Mouse (Mus musculus): ENCODE measurements around the gene Optn. TPM values are rescaled to one million over a fixed set of nuclear protein-coding genes. Genes with fewer than 3 reads are reported as not detected.
A peak's percentile ranks its signal among the peaks of the same experiment; 100 is the strongest.

Optn gene
- total RNA-seq, 1 experiment, result 4.6 TPM

- in situ Hi-C loops (cut with MboI; ENCODE audit: low sequenced_read_pairs in 2 of 2, unreplicated experiment in 2 of 2), result no loop called here
- H3K27ac ChIP-seq (ENCODE audit: insufficient read depth, low read depth, low read length, poor library complexity, severe bottlenecking), result no peak overlapping the region
- no peak for DNase-seq (ENCODE audit: low read depth, low spot score)
- no peak overlapping the region for H3K4me3 ChIP-seq (ENCODE audit: insufficient read depth in 1 of 2, low read depth in 1 of 2, low read length in 2 of 2, poor library complexity in 1 of 2, severe bottlenecking in 1 of 2)
- H3K9me3 ChIP-seq (ENCODE audit: control insufficient read depth, insufficient read depth, low read depth, low read length), result no peaks in the 10 kb centered on the region
- H3K9ac ChIP-seq (ENCODE audit: insufficient read depth, low read depth, low read length, poor library complexity, severe bottlenecking), result no peak overlapping the region
- TF ChIP-seq HCFC1 (IDR thresholded peaks at IDR 0.05; ENCODE audit: borderline replicate concordance, insufficient read depth, low read length) (no peak), ZC3H11A (IDR thresholded peaks at IDR 0.05; ENCODE audit: borderline replicate concordance, low read depth, low read length) (no peak), CHD2 (IDR thresholded peaks at IDR 0.05; ENCODE audit: low read depth, low read length) (no peak), MAFK (IDR thresholded peaks at IDR 0.05; ENCODE audit: insufficient read depth, low read depth, low read length) (no peak), ZNF384 (IDR thresholded peaks at IDR 0.05; ENCODE audit: low read depth, low read length) (no peak)
- H3K4me1 ChIP-seq (ENCODE audit: control insufficient read depth in 2 of 2, insufficient read depth in 2 of 2, low read length in 2 of 2, poor library complexity in 1 of 2), result no peaks in the 10 kb centered on the region
- peaks cover 69% of the 10 kb centered on the region for H3K36me3 ChIP-seq (ENCODE audit: control insufficient read depth, insufficient read depth, low read length, poor library complexity, severe bottlenecking)
Observed at GRCm38 (mm10) chr2:4993584-4993983, 70.3 kb downstream of the Optn start.

GRCm38 (mm10) chr2:4988826-4989424 lies 74.9 kb downstream of the Optn start:
- DNase-seq (ENCODE audit: low read depth, low spot score), result no peak
- Histone ChIP-seq H3K4me1 (ENCODE audit: control insufficient read depth in 2 of 2, insufficient read depth in 2 of 2, low read length in 2 of 2, poor library complexity in 1 of 2) (peaks cover 2 to 17% of the 10 kb centered on the region in 2 experiments; a peak in 2 of 4 replicates), H3K9me3 (ENCODE audit: control insufficient read depth, insufficient read depth, low read depth, low read length) (no peaks in the 10 kb centered on the region), H3K4me3 (ENCODE audit: insufficient read depth in 1 of 2, low read depth in 1 of 2, low read length in 2 of 2, poor library complexity in 1 of 2, severe bottlenecking in 1 of 2) (no peak overlapping the region), H3K36me3 (ENCODE audit: control insufficient read depth, insufficient read depth, low read length, poor library complexity, severe bottlenecking) (peaks cover 33% of the 10 kb centered on the region), H3K27ac (ENCODE audit: insufficient read depth, low read depth, low read length, poor library complexity, severe bottlenecking) (no peak overlapping the region), H3K9ac (ENCODE audit: insufficient read depth, low read depth, low read length, poor library complexity, severe bottlenecking) (no peak overlapping the region)
- TF ChIP-seq CHD2 (IDR thresholded peaks at IDR 0.05; ENCODE audit: low read depth, low read length) (no peak), ZNF384 (IDR thresholded peaks at IDR 0.05; ENCODE audit: low read depth, low read length) (peak; percentile 90)
- in situ Hi-C loops (cut with MboI; ENCODE audit: low sequenced_read_pairs in 2 of 2, unreplicated experiment in 2 of 2), result no loop called here

- Histone ChIP-seq H3K9ac (ENCODE audit: insufficient read depth, low read depth, low read length, poor library complexity, severe bottlenecking) (no peak overlapping the region), H3K4me1 (ENCODE audit: control insufficient read depth in 2 of 2, insufficient read depth in 2 of 2, low read length in 2 of 2, poor library complexity in 1 of 2) (peaks cover 2 to 21% of the 10 kb centered on the region in 2 experiments; a peak in 2 of 4 replicates), H3K4me3 (ENCODE audit: insufficient read depth in 1 of 2, low read depth in 1 of 2, low read length in 2 of 2, poor library complexity in 1 of 2, severe bottlenecking in 1 of 2) (no peak overlapping the region), H3K36me3 (ENCODE audit: control insufficient read depth, insufficient read depth, low read length, poor library complexity, severe bottlenecking) (peaks cover 22% of the 10 kb centered on the region), H3K27ac (ENCODE audit: insufficient read depth, low read depth, low read length, poor library complexity, severe bottlenecking) (no peak overlapping the region), H3K9me3 (ENCODE audit: control insufficient read depth, insufficient read depth, low read depth, low read length) (no peaks in the 10 kb centered on the region)
- in situ Hi-C loops (cut with MboI; ENCODE audit: low sequenced_read_pairs in 2 of 2, unreplicated experiment in 2 of 2), result no loop called here
- no peak for TF ChIP-seq ZC3H11A (IDR thresholded peaks at IDR 0.05; ENCODE audit: borderline replicate concordance, low read depth, low read length)
- TF ChIP-seq CHD2 (IDR thresholded peaks at IDR 0.05; ENCODE audit: low read depth, low read length), result no peak
- TF ChIP-seq HCFC1 (IDR thresholded peaks at IDR 0.05; ENCODE audit: borderline replicate concordance, insufficient read depth, low read length), result no peak
- no peak for TF ChIP-seq MAFK (IDR thresholded peaks at IDR 0.05; ENCODE audit: insufficient read depth, low read depth, low read length)
- TF ChIP-seq ZNF384 (IDR thresholded peaks at IDR 0.05; ENCODE audit: low read depth, low read length), result no peak
- no peak for DNase-seq (ENCODE audit: low read depth, low spot score)
Observed at GRCm38 (mm10) chr2:4987388-4988180, 76.3 kb downstream of the Optn start.

DNA sequence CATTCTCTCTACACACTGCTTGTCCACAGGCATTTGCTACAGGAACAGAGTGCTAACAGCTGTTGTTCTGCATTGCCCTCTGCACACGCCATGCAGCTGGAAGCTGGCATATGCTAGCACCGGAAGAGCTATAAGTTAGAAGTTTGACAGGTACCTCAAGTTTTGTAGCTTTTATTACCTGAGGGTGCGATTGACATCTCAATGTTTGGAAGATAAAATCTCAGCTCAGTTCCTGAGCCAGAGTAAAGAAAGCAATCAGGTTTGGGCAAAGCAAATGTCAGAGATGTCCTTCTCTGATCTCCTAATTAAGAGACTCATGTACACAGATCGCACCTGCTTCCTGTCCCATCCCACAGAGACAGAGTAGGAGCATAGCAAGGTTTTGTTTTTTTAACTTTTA lies 77.1 kb downstream of the Optn start:
- no peak overlapping the region for H3K27ac ChIP-seq (ENCODE audit: insufficient read depth, low read depth, low read length, poor library complexity, severe bottlenecking)
- H3K9me3 ChIP-seq (ENCODE audit: control insufficient read depth, insufficient read depth, low read depth, low read length), result no peaks in the 10 kb centered on the region
- peaks cover 2 to 21% of the 10 kb centered on the region in 2 experiments; a peak in 2 of 4 replicates for H3K4me1 ChIP-seq (ENCODE audit: control insufficient read depth in 2 of 2, insufficient read depth in 2 of 2, low read length in 2 of 2, poor library complexity in 1 of 2)
- no peak overlapping the region for H3K9ac ChIP-seq (ENCODE audit: insufficient read depth, low read depth, low read length, poor library complexity, severe bottlenecking)
- H3K4me3 ChIP-seq (ENCODE audit: insufficient read depth in 1 of 2, low read depth in 1 of 2, low read length in 2 of 2, poor library complexity in 1 of 2, severe bottlenecking in 1 of 2), result no peak overlapping the region
- TF ChIP-seq CHD2 (IDR thresholded peaks at IDR 0.05; ENCODE audit: low read depth, low read length), result no peak
- TF ChIP-seq MAFK (IDR thresholded peaks at IDR 0.05; ENCODE audit: insufficient read depth, low read depth, low read length), result no peak
- TF ChIP-seq ZC3H11A (IDR thresholded peaks at IDR 0.05; ENCODE audit: borderline replicate concordance, low read depth, low read length), result no peak
- no peak for TF ChIP-seq HCFC1 (IDR thresholded peaks at IDR 0.05; ENCODE audit: borderline replicate concordance, insufficient read depth, low read length)
- no peak for TF ChIP-seq ZNF384 (IDR thresholded peaks at IDR 0.05; ENCODE audit: low read depth, low read length)
- H3K36me3 ChIP-seq (ENCODE audit: control insufficient read depth, insufficient read depth, low read length, poor library complexity, severe bottlenecking), result peaks cover 16% of the 10 kb centered on the region
- in situ Hi-C loops (cut with MboI; ENCODE audit: low sequenced_read_pairs in 2 of 2, unreplicated experiment in 2 of 2), result no loop called here
- no peak for DNase-seq (ENCODE audit: low read depth, low spot score)

All from ES-E14 (cell line).